Comparison of ENCODE assay signal across 19 mouse cellular contexts in genomic region chrX:160808226-160808625, GRCm38 (mm10). TPM values are rescaled to one million over a fixed set of nuclear protein-coding genes. Genes with fewer than 3 reads are reported as not detected.
"Had no signal": no experiment of that assay in that cellular context is flagged by ENCODE, and none has a peak within 500 bp of the region (broad histone marks: within the 10 kb centered on the region; RNA-seq: fewer than 3 reads in every experiment).

No protein-coding gene starts in this region.

- H3K4me1 ChIP-seq: limb, embryonic 15.5 days; liver, embryonic 12.5 days; midbrain, embryonic 10.5 days; neural tube, embryonic 15.5 days had no signal

- DNase-seq: kidney, postnatal 10 days; kidney, postnatal 4 days; lung, embryonic 14.5 days; lung, postnatal 10 days; lung, postnatal 4 days; midbrain, embryonic 14.5 days; thymus, postnatal 4 days had no signal

- ATAC-seq: liver, embryonic 12.5 days had no signal

- H3K27ac ChIP-seq: left cerebral cortex, adult 2 months; limb, embryonic 15.5 days; liver, embryonic 12.5 days; midbrain, embryonic 10.5 days; neural tube, embryonic 15.5 days; stomach, postnatal 0 days had no signal

- H3K4me3 ChIP-seq: left cerebral cortex, adult 2 months; limb, embryonic 15.5 days; liver, embryonic 12.5 days; midbrain, embryonic 10.5 days; myocyte; neural tube, embryonic 15.5 days had no signal

RNA-seq across cellular contexts. Expression of gene Rs1, which starts 40.4 kb away (rescaled TPM):
- total RNA-seq: layer of hippocampus, postnatal 14 days; left cerebral cortex, postnatal 14 days had no signal
- polyA plus RNA-seq: limb, embryonic 11.5 days; liver, embryonic 12.5 days; liver, embryonic 16.5 days; lung, embryonic 14.5 days; neural tube, embryonic 11.5 days; neural tube, embryonic 15.5 days; stomach, postnatal 0 days had no signal
